Mouse (Mus musculus) CD4-positive naive resting alpha-beta T cell, adult 76 days (primary cell): ENCODE results near the gene Actr3b. TPM values are rescaled to one million over a fixed set of nuclear protein-coding genes. Genes with fewer than 3 reads are reported as not detected.

Experiments
- total RNA-seq: library from RNA; stranded (reverse); gene quantifications from one replicate; pipeline ENCODE4 v1.2.4, GENCODE M21; 2023

Gene Actr3b
- total RNA-seq: not detected

DNA sequence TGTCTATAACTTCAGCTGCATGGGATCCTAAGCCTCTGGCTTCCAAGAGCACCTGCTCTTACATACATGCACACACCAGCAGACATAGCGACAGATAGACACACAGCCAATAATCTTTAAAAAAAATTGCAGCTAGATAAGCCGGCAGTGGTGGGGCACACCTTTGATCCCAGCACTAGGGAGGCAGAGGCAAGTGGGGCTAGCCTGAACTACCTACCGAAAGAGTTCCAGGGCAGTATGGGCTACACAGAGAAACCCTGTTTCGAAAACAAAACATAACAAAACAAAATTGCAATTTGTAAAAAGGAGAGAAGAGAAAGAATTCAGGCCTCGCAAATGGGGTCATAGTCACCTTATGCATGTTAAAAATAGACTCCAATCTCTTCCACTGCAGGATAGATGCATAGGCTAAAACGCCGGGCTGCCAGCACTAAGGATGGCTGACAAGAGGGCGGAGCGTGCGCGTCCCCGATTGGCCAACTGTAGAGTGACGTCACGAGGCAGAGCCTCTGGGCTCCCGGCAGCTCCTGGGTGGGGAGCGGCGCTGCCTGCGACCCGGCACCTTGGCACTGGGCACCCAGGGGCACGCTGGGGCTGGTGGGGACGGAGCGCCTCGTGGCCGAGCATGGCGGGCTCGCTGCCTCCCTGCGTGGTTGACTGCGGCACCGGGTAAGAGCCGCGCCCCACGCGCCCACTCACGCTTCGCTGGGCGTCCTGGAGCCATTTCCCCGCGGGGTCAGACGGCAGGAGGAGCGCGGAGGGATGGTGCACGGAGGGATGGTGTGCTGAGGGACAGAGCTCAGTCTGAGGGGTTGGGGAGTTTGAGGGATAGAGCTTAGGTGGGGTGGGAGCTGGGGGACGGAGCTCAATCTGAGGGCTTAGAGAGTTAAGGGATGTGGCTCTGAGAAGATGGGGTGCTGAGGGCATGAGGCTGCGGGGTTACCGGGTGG is at the start of gene Actr3b:
Actr3b (plus strand) TSS at position 538 of the 950 bp plus-strand sequence.

Other genes with a start within 250 kb of the Actr3b start
- gene Cct8l1, start 243.9 kb upstream of the Actr3b start, total RNA-seq: not detected
- gene Xrcc2, start 54.2 kb upstream of the Actr3b start, total RNA-seq: 19.3 TPM
- not detected for gene Gm21663, start 182.4 kb downstream of the Actr3b start, total RNA-seq
- gene Gm21671, start 194.4 kb downstream of the Actr3b start, total RNA-seq: not detected
- gene Gm21680, start 212.7 kb downstream of the Actr3b start, total RNA-seq: not detected
- gene Gm21698, start 228.7 kb downstream of the Actr3b start, total RNA-seq: not detected
- not detected for gene Gm1979, start 244.8 kb downstream of the Actr3b start, total RNA-seq